Mouse (Mus musculus) C2C12 (cell line): ENCODE data around the gene Meaf6.

Source experiments
- CTCF ChIP-seq: IDR thresholded peaks from one replicate; pipeline ENCODE4 v1.5.1; 2011; ENCODE audit not compliant: control insufficient read depth, insufficient read depth, insufficient read length
- MYOD1 ChIP-seq: IDR thresholded peaks from one replicate; pipeline ENCODE4 v1.6.1; 2011; ENCODE audit warnings: low read depth; ENCODE audit not compliant: control insufficient read depth, insufficient read length
- USF1 ChIP-seq: IDR thresholded peaks from one replicate; pipeline ENCODE4 v1.6.1; 2011; ENCODE audit warnings: low read depth, mild to moderate bottlenecking, control low read depth, moderate library complexity

GRCm38 (mm10) chr4:125078698-125079097 is 6.2 kb upstream of the Meaf6 start:
- TF ChIP-seq CTCF (no peak), USF1 (no peak), MYOD1 (no peak)
